Mouse (Mus musculus): Measurements from ENCODE around the gene Rabgap1l. TPM values are rescaled to one million over a fixed set of nuclear protein-coding genes. Genes with fewer than 3 reads are reported as not detected.

Rabgap1l gene
- total and polyA plus RNA-seq, 3 experiments: 19.0 to 68.4 (median 67.6) TPM

DNA sequence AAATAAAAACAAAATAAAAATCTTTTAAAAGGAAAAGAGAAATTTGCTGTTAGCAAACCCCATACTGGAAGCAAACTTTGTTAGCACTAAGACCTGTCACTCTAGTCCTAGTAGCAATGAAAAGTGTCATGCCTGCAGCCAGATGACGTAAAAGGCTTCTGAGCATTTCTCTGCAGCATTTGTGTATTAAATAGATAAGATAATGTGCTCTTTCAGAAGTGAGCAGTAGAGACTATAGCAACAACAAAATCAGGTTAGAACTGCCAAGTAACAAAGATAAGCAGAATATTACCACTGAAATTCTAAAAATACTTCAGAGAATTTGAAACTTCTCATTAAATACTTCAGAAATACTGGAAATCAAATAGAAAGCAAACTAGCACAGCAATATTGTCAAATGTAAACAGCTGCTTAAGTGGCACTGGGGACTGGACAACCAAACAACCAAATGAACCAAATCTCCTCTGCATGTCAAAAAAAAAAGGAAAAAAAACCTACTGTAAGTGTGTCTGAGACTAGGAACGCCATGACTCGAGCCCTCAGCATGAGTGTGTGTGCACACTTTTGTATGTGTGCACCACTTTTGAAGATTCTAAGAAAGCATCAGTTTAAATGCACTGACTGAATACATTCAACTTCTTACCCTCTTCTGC lies 111.5 kb downstream of the Rabgap1l start:
- intact Hi-C loops (cut with DNase I): no loop called here
- no peak for DNase-seq
- Histone ChIP-seq H3K4me1 (ENCODE audit: control insufficient read depth, insufficient read depth, low read length) (no peaks in the 10 kb centered on the region), H3K36me3 (ENCODE audit: control insufficient read depth, insufficient read depth, low read length) (peaks cover 4% of the 10 kb centered on the region; the same call in 1 of the 2 replicates), H3K27me3 (ENCODE audit: control insufficient read depth, insufficient read depth, low read length) (no peaks in the 10 kb centered on the region), H3K4me3 (no peak overlapping the region), H3K79me2 (replicated peaks; ENCODE audit: control insufficient read depth, insufficient read depth, low read length) (no peaks in the 10 kb centered on the region), H3K27ac (no peak overlapping the region), H3K9ac (ENCODE audit: low read depth, low read length) (no peak overlapping the region)
- WGBS: 70% methylated on average over 3 of the region's 3 CpGs
- TF ChIP-seq POLR2A (IDR thresholded peaks at IDR 0.05; ENCODE audit: insufficient read depth, low read depth, low read length) (no peak), EP300 (IDR thresholded peaks at IDR 0.05; ENCODE audit: insufficient read depth, low read depth, low read length) (no peak), CTCF (IDR thresholded peaks at IDR 0.05) (no peak)

DNA sequence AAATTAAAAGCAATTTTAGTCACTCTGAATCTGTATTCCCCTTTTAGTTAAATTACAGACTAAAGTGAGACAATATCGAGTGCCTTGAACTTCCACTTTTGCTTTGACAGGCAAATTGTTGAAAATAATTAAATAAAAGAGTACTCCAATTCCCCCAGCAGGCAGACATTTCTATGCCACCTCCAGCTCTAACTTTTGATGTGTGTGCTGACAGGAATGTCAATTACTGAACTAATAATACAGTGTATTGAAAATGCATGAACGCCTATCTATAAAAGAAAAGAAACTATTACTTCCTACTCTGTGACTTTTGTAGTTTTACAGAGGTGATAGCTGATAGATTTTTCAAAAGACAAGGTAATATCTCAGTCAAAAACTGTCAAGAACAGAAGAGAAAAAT lies 118.2 kb downstream of the Rabgap1l start:
- TF ChIP-seq EP300 (IDR thresholded peaks at IDR 0.05; ENCODE audit: insufficient read depth, low read depth, low read length) (no peak), CTCF (IDR thresholded peaks at IDR 0.05) (no peak), POLR2A (IDR thresholded peaks at IDR 0.05; ENCODE audit: insufficient read depth, low read depth, low read length) (no peak)
- no peaks in the 10 kb centered on the region for H3K27me3 ChIP-seq (ENCODE audit: control insufficient read depth, insufficient read depth, low read length)
- no peaks in the 10 kb centered on the region for H3K79me2 ChIP-seq (replicated peaks; ENCODE audit: control insufficient read depth, insufficient read depth, low read length)
- 78% methylated on average over 2 of the region's 2 CpGs for WGBS
- no peak for DNase-seq
- intact Hi-C loops (cut with DNase I): no loop called here
- H3K27ac ChIP-seq: no peak overlapping the region
- no peaks in the 10 kb centered on the region for H3K4me1 ChIP-seq (ENCODE audit: control insufficient read depth, insufficient read depth, low read length)
- no peak overlapping the region for H3K9ac ChIP-seq (ENCODE audit: low read depth, low read length)
- no peaks in the 10 kb centered on the region for H3K36me3 ChIP-seq (ENCODE audit: control insufficient read depth, insufficient read depth, low read length)
- no peak overlapping the region for H3K4me3 ChIP-seq

DNA sequence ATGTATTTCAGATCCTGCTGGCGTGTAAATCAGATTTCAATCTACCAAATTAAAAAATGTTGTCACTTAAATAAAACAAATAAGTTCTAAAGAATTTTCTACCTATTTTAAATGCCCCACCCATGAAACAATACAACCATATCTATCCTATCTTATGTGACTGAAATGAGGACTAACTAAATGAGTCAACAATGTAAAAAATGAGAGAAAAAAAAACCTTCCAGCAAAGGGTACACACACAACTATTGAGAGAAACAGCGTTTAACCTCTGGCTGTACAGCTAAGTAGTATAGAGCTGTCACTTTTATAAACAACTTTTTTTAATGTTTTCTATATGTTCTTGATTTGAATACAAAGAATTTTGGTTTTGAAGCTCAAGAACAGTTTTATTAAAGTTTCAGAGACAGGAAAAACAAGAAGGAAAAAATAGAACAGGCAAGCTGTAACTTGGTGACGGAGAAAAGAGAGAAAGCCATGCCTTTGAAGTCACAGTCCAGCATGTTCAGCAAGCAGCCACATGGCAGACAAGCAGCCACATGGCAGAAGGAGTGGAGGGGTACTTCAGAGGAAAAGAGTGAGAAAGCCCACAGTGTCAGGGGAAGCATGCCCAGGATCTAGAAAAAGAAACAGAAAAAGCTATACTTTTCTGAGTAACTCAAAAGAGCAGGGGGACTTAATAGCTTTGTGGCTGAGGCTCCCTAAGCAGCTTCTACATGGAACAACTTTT lies 120.8 kb downstream of the Rabgap1l start:
- H3K9ac ChIP-seq (ENCODE audit: low read depth, low read length): no peak overlapping the region
- no peak overlapping the region for H3K27ac ChIP-seq
- H3K27me3 ChIP-seq (ENCODE audit: control insufficient read depth, insufficient read depth, low read length): no peaks in the 10 kb centered on the region
- no peak overlapping the region for H3K4me3 ChIP-seq
- intact Hi-C loops (cut with DNase I): no loop called here
- no peaks in the 10 kb centered on the region; the same call in none of the 2 replicates for H3K36me3 ChIP-seq (ENCODE audit: control insufficient read depth, insufficient read depth, low read length)
- no peaks in the 10 kb centered on the region for H3K4me1 ChIP-seq (ENCODE audit: control insufficient read depth, insufficient read depth, low read length)
- no peak for TF ChIP-seq EP300 (IDR thresholded peaks at IDR 0.05; ENCODE audit: insufficient read depth, low read depth, low read length)
- no peak for TF ChIP-seq CTCF (IDR thresholded peaks at IDR 0.05)
- TF ChIP-seq POLR2A (IDR thresholded peaks at IDR 0.05; ENCODE audit: insufficient read depth, low read depth, low read length): no peak
- WGBS: 70% methylated on average over 3 of the region's 3 CpGs
- H3K79me2 ChIP-seq (replicated peaks; ENCODE audit: control insufficient read depth, insufficient read depth, low read length): no peaks in the 10 kb centered on the region
- no peak for DNase-seq

DNA sequence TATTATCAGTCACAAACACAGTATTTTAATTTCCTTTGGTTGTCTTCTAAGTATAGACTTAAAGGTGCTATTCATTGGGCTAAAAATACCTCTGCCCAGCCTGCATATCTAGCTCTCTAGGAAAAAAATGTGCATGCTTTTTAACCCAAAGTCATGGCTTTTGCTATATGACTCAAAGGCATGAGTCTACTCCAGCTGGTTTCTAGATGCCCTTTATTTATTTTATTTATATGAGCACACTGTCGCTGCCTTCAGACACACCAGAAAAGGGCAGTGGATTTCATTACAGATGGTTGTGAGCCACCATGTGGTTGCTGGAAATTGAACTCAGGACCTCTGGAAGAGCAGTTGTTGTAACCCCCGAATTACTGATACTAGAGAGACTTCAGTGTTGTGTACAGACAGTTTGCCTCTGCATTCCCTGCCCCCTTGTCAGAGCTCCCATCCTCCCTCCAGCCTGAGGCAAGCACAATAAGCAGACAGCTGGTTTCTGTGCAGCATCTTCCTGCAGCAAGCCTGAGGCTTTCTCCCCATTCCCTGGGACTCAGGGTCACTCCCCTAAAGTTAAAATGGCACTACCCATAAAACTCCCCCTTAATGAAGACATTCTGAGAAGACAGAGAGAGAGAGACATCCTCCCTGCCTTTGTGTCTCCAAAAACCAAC lies 137.1 kb downstream of the Rabgap1l start:
- Histone ChIP-seq H3K27ac (no peak overlapping the region), H3K4me3 (no peak overlapping the region), H3K9ac (ENCODE audit: low read depth, low read length) (no peak overlapping the region), H3K4me1 (ENCODE audit: control insufficient read depth, insufficient read depth, low read length) (no peaks in the 10 kb centered on the region), H3K36me3 (ENCODE audit: control insufficient read depth, insufficient read depth, low read length) (no peaks in the 10 kb centered on the region), H3K27me3 (ENCODE audit: control insufficient read depth, insufficient read depth, low read length) (no peaks in the 10 kb centered on the region), H3K79me2 (replicated peaks; ENCODE audit: control insufficient read depth, insufficient read depth, low read length) (no peaks in the 10 kb centered on the region)
- no peak for DNase-seq
- TF ChIP-seq CTCF (IDR thresholded peaks at IDR 0.05) (no peak), POLR2A (IDR thresholded peaks at IDR 0.05; ENCODE audit: insufficient read depth, low read depth, low read length) (no peak), EP300 (IDR thresholded peaks at IDR 0.05; ENCODE audit: insufficient read depth, low read depth, low read length) (no peak)
- intact Hi-C loops (cut with DNase I): no loop called here
- WGBS: 59% methylated on average over 2 of the region's 2 CpGs

DNA sequence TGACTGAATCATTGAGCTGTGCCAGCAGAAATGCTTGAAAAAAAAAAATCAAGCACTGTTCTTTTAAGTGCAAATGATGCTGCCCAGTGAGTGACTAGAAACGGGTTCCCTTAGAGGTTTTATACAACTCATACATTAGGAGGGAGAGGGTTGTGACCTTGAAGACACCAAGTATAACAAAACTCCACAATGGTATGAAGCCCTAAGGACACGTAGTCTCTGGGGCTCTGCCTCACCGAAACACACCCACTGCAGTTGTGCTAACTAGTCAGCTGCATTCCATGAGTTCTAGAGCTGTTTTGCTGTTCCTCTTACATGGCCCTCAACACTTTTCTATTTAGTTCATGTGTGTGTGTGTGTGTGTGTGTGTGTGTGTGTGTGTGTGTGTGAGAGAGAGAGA lies 141.3 kb downstream of the Rabgap1l start:
- Histone ChIP-seq H3K27ac (no peak overlapping the region), H3K79me2 (replicated peaks; ENCODE audit: control insufficient read depth, insufficient read depth, low read length) (no peaks in the 10 kb centered on the region), H3K4me1 (ENCODE audit: control insufficient read depth, insufficient read depth, low read length) (no peaks in the 10 kb centered on the region), H3K4me3 (no peak overlapping the region), H3K36me3 (ENCODE audit: control insufficient read depth, insufficient read depth, low read length) (no peaks in the 10 kb centered on the region), H3K9ac (ENCODE audit: low read depth, low read length) (no peak overlapping the region), H3K27me3 (ENCODE audit: control insufficient read depth, insufficient read depth, low read length) (no peaks in the 10 kb centered on the region)
- WGBS: 60% methylated on average over 3 of the region's 3 CpGs
- TF ChIP-seq CTCF (IDR thresholded peaks at IDR 0.05): no peak
- TF ChIP-seq POLR2A (IDR thresholded peaks at IDR 0.05; ENCODE audit: insufficient read depth, low read depth, low read length): no peak
- TF ChIP-seq EP300 (IDR thresholded peaks at IDR 0.05; ENCODE audit: insufficient read depth, low read depth, low read length): no peak
- intact Hi-C loops (cut with DNase I): no loop called here
- no peak for DNase-seq
